Mouse (Mus musculus) right cerebral cortex, postnatal 4 days (tissue): ENCODE data around the gene Sufu.
A peak's percentile ranks its signal among the peaks of the same experiment; 100 is the strongest.

Experiments
- DNase-seq: peaks from one replicate; pipeline ENCODE4 v3.0.0-alpha.2; 2022

Gene Sufu

GRCm38 (mm10) chr19:46396686-46397435, at the start of gene Sufu:
Gene Sufu (plus strand): TSS chr19:46396896.
- peak; percentile 95 for DNase-seq

DNA sequence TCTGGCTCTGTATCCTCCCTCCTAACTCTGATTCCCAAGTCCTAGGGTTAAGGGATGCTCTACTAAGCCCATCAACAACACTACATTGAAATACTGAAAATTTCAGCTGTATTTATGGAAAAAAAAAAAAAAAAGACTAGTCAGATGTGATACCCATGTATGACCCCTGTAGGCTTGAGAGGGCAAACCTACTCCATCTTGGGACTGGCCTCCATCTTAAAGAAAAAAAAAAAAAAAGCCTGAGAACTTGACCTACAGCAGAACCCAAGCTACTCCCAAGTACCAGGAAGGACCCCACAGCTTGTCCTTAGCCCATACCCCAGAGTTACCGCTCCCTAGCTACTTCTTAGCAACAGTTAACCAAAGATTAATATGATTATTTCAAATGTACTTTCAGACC, 49.5 kb upstream of the Sufu start:
- no peak for DNase-seq

- DNase-seq = no peak
These were observed 48.6 kb upstream of the Sufu start for GRCm38 (mm10) chr19:46347936-46348668.

- peak; percentile 86 for DNase-seq
These were observed 47.8 kb upstream of the Sufu start for GRCm38 (mm10) chr19:46348761-46349458.

- no peak for DNase-seq
These were observed 47.1 kb upstream of the Sufu start for GRCm38 (mm10) chr19:46349550-46349949.

GRCm38 (mm10) chr19:46350168-46350932, 46.3 kb upstream of the Sufu start, which contains the start of gene 2310034G01Rik:
Gene 2310034G01Rik (minus strand): TSS chr19:46350302.
- no peak for DNase-seq

DNA sequence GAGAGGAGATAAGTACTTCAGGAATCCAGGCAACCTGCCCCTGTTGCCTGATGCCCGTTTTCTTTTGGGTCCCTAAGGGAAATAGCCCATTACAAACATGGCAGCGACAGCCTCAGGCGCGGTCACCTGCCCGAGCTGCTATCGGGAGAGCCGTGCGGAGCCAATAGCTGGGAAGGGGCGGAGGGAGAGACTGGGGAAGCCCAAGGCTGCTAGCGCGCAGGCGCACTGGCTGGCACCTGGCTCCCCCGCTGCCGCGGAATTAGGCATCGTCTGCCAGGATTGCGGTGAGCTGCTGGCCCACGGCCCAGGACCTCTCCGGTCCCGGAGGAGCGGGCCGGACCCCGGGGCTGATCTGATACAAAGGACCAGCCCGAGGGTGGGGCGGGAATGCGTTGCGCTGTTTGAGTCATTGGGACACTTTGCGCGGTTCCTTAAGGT, 40.0 kb upstream of the Sufu start:
- peak; percentile 86 for DNase-seq

GRCm38 (mm10) chr19:46357344-46358280, 39.1 kb upstream of the Sufu start:
- no peak for DNase-seq

- DNase-seq = no peak
These were observed 38.3 kb upstream of the Sufu start for GRCm38 (mm10) chr19:46358381-46358780.

DNA sequence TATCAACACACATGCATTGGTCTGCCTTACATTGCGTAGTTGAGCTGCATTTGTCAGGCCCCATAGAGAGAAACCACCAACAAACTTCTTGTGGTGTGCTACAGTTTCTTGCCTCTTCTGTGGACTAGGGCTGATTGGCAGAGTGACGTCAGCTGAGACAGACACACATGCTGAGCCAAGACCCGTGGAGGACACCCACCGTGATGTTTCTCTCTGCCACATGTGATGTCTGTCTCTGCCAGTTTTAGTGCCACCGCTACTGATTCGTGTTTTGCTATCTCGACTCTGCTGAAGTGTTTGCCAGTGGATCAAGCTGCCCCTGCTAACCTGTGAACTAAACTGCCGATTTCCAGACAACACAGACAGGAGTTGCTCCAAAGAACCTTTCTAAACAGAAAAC, 34.6 kb upstream of the Sufu start:
- no peak for DNase-seq

DNA sequence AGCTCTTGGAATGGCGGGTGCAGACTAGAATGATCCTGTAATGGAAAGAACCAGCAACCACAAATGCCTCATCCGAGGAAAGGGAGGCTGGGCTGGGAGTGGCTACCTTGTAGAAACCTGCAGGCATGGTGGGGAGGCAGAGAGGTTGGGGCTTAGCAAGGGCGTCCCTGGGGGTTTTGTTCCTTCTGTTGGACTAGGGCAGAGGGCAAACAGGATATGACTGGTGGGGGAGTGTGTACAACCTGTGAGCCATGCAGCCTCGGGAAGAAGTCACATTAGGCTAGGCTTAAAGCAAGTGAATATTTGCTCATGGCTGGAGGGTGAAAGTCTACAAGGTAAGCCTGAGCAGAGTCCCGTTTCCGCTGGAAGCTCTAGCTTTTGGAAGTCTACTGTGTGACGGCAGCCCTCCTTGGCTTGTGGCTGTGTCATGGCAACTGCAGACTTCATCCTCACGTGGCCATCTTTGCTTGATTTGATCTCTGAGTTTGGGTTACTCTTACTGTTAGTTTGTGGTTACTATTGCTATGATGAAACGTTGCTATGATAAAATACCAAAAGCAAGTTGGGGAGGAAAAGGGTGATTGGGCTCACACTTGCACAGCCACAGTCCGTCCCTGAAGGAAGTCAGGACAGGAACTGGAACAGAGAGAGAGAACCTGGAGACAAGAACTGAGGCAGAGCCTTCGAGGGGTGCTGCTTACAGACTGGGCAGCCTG, 33.2 kb upstream of the Sufu start:
- DNase-seq = no peak

GRCm38 (mm10) chr19:46367798-46368590, 28.7 kb upstream of the Sufu start:
- no peak for DNase-seq

- peak; percentile 34 for DNase-seq
These were observed 27.5 kb upstream of the Sufu start for GRCm38 (mm10) chr19:46369204-46369603.

DNA sequence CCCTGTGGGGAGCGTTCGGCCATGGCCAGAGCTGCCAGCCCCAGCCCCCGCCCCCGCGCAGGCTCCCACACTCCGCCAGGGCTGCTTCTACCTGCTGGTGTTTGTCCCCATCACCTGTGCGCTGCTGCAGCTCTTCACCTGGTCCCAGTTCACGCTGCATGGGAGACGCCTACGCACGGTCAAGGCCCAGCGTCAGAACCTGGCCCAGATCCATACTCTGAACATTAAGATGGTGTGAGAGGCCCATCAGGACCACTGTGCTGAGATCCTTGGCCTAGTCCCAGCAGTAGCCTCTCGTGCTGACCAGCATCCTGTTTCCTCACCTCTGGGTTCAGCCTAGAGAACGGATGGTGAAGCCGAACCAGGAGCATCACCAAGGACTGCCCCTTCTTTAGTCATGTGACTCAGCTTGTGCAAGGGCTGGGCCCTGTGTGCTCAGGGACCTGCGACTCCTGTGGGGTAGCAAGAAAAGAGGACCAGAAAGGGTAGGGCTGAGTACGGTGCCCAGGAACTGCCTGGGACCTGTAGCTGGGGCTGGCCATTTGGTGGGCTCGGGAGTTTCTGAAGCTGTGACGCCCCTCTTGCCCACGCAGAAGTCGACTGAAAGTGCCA, 22.1 kb upstream of the Sufu start:
- no peak for DNase-seq

DNA sequence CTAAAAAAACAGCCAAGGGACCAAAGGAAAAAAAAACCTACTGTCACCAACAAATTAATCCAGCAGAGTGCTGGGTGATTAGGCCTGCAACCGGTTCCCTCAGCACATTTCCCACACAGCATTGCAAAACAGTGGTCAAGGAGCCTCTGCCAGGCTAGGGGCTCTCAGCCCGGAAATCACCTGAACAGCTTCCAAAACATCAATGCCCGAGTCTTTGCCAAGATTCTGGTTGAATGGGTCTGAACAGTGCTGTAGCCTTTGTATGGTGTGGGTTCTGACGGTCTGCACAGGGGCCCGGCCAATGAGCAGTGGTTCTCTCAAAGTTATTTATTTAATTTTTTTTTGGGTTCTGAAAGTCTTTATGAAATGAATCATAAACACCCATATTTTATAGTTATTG, 21.2 kb upstream of the Sufu start:
- no peak for DNase-seq

DNA sequence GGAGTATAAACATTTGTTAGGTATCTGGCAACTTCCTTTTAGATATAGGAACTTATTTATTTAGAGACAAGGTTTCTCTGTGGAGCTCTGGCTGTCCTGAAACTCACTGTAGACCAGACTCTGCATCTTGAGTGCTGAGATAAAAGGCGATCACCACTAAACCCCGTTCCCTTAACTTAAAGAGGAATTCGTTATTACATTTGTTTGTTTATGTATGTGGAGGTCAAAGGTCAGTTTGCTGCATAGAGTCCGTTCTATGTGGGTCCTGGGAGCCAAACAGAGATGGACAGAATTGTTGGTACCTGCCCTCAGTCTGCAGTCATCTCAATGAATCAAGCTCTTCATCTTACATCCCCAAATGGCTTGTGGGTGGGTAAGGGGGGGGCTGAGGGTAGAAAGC, 20.8 kb upstream of the Sufu start:
- no peak for DNase-seq

DNA sequence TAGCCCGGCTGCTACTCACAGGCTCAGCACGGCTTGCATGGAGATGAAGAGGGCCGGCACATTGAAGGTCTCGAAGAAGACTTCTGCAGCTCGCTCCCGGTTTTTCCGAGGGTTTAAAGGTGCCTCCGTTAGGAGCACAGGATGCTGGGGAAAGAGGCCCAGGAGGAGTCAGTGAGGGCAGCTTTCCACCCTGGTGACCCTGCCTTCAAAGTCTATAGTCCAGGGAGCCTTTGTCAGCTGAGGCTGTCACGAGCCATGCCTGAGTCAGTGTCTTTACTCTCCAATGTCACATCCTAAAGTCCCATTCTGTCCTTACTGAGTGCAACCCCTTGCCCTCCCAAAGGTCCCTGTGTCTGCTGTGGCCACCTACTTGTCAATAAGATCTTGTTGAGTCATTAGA, 14.4 kb upstream of the Sufu start:
- DNase-seq = no peak

DNA sequence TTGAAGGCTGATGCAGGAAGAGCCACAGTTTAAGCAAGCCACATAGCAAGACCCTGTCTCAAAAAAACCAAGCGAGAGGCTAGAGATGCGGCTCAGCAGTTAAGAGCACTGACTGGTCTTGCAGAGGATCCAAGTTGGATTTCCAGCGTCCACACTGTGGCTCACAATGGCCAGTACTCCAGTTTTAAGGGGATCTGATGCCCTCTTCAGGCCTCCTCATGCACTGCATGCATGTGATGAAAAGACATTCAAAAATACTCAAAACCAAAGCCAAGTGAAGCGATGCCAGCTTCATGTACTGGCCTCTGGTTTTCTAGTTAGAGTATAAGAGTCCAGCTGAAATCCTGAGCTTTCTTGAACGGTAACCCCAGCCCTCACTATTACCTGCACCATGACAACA, 6.8 kb upstream of the Sufu start:
- DNase-seq = no peak

DNA sequence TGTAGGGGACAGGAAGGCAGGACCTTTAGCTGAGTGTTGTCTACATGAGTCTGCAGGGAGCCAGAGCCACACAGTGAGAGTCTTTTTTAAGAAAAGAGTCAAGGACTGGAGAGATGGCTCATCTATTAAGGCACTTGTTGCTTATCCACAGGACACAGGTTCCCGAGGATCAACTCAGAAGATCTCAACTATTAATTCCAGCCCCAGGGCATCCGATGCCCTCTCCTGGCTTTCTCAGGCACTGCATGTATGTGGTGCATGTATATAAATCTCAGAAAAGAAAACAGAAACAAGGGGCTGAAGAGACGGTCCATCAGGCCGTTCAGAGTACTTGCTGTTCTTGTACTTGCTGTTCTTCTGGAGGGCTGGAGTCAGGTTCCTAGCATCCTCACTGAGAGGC, 4.7 kb upstream of the Sufu start:
- DNase-seq = no peak

DNA sequence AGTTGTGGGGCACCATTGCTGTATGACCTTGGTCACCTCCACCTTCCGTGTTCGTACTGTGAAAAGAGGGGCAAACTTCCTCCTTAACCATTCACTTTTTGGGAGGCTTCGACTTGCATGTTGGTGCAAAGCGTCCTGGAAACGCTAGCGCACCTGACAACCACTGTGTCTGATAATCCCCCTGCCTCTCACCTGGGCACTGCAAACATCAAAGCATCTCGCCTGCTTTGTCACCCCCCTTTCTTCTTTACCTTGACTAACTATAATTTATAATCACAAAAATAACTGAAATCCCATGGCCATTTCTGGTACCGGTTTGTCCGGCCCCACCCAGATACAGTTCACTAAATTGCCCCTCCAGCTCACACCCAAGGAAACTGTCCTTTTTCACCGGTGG, 2.0 kb upstream of the Sufu start:
- DNase-seq = no peak
